Mouse (Mus musculus): ENCODE measurements at regions not wholly inside any gene's neighbourhood (a gene's known extent, or its start where the extent isn't known, plus 50 kb on each side); places are given as distances from the start of the nearest gene placed in this dataset.

DNA sequence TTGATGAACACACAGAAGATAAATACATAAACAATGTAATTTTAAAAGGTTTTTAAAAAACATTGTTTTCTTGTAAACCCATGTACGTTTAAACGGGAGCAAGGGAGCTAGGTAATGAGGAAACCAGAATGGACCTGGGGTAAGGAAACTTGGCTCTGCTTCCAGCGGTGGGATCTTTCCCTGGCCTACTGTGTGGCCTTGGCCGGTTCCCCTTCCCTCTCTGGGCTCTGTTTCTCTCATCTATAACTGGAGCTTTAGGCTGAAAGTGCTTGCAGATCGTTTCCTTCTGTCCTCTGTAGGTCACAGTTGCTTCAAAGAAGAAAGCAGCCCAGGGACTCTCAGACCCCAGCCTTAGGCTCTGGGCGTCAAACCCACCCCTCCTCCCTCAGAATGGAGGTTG, 285.1 kb upstream of the Zmiz1 start:
- no peak for DNase-seq (ENCODE audit: low read depth, low spot score)

DNA sequence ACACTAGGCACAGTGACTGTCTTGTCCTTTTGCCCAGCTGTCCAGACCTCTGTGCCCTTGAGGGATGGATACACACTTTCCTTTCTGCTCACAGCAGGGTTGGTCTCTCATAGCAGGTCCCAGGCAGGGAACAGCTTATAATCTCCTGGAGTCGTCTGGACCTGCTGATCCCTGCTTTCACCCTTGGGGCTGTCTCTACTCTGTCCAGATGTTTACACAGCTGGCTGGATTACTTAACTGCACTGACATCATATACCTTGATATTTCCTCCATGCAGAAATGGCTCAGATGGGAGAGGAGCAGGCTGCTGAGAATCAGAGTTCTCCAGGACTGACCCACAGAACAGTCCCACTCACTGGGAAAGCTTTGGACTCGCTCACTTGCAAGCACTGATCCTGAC, 284.6 kb upstream of the Zmiz1 start:
- DNase-seq (ENCODE audit: low read depth, low spot score), result no peak

DNA sequence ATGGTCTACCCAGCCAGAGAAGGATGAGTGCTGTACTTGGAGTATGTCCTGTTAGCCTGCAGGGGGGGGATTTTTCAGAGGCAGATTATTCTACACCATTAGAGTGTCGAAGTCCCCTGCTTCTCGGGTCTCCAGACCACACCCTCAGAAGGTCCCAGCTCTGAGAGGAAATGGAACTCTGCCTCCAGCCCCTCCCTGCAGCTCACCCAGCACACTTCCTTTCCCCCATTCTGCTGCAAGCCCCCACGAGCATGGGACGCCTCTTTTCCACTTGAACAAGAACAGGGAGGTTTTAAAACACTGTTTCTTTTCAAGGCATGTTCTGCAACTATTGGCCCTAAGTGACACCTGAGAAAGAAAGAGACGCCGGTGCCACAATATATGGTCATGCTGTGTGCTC, 282.8 kb upstream of the Zmiz1 start:
- no peak for DNase-seq (ENCODE audit: low read depth, low spot score)

DNA sequence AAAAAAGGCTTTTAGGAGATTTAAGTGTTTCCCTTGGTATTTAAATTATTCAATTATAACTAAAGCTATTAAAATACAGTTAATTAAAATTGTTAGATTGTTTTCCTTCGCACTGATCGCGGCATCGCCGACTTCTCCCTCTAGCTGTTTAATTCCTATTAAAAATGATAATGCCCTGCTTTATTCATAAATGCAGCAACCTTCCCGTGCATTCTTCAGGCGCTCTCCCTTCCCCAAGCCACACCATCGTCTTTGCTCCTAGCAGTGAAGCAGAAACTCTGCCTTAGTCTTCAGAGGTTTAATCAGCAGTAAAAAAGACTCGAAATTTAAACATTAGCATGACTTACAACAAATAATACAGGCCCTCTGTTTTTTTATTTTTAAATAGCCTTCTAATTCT, 278.9 kb upstream of the Zmiz1 start:
- DNase-seq (ENCODE audit: low read depth, low spot score), result no peak

DNA sequence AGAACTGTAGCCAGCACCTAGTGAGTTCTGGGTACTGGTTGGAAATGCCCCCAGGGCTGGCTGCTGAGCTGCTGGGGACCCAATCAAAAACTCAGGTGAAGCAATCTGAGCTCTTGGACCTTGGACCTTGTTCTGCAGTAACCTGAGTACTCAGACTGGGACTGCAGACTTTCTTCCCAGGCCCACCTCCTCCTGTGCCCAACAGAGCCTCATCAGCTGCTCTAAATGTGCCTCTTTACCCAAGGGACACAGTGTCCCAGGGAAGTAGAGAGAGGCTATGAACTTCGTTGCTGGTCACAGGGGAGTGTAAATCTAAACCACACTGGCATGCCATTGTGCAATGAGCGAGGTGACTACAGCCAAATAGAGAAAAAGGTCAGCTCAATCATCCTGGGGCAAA, 277.6 kb upstream of the Zmiz1 start:
- DNase-seq (ENCODE audit: low read depth, low spot score), result no peak

DNA sequence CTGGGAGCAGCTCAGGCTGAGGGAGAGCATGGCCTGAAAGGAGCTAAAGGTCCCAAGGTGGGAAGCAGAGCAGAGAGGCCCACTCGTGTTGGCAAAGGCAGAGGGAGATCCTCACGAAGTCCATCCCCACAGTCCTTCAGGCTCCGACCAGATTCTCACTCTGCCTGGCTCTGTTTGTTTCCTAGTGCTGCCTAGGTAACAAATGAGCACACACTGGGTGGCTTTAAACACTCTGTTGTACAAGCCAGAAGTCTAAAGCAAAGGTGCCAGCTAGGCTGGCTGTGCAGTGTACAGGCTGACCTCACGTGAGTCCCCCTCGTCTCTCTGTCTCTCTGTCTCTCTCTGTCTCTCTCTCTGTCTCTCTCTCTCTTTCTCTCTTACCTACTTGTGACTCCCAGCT, 274.9 kb upstream of the Zmiz1 start:
- no peak for DNase-seq (ENCODE audit: low read depth, low spot score)

DNA sequence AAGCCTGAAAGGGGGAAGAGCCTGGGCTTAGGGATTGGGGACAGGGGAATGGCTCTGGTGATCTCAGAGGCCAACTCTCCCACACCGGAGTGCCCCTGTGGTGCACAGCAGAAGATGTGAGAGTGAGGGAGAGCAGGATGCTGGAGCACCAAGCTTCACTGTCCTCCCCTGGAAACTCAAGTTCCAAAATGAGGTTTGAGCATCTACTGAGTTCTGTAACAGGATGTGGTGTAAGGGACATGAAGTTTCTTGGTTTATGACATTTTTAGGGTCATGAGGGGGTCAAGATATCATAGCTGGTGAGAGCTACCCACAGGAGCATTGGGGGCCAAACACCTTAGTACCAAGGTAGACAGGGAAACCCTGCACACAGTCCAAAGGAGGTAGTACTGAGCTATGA, 274.1 kb upstream of the Zmiz1 start:
- no peak for DNase-seq (ENCODE audit: low read depth, low spot score)

DNA sequence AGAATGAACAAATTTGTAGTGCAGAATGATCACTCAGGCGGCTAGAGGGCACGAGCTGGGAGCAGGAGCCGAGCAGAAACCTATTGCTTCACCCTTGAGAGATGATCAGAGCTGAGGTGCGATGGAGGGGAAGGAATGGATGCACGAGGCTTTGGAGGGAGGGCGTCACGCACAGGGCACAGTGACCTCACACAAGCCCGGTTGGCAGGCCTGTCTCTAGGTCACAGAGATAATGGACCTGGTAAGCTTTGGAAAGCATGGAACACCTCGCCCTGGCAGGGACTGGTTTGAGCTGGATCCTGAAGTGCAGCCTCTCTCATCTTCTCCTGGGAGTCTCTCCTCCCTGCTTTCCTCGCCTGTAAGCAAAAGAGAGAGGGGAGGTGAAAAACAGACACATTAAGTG, 273.4 kb upstream of the Zmiz1 start:
- DNase-seq (ENCODE audit: low read depth, low spot score), result no peak

DNA sequence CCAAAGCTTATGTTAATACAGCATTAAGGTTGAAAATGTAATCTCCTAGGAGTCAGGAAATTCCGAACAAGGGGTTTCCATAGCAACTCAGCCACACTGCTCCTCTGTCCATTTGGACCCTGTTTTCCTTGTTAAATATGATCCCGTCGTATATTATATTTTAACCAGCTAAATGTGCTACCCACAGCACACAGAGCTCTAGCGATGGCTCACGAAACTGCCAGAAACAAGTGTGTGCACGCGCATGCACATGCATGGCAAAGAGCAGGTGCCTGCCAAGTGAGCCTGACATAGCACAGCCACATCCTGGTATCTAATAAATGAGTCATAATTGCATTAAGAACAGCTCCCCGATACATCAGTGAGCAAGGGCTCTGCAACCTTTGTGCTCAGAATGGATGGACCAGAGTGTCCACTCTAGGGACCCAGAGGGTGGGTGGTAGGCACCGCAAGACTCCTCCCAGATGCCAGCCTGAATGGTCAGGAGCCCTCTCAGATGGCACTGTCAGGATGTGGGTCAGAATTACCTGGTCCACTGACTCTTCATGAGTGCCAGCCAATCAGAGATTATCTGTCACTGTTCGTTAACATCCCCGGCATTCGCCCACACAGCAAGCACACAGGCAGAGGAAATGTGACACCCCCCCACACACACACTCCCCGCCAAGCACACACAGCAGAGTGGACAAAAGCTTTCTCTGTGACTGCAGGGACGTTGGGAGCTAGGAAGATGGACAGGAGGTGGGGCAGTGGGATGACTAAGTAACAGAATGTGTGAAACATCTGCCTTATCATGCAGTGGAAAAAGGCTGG, 272.8 kb upstream of the Zmiz1 start:
- DNase-seq (ENCODE audit: low read depth, low spot score), result no peak

DNA sequence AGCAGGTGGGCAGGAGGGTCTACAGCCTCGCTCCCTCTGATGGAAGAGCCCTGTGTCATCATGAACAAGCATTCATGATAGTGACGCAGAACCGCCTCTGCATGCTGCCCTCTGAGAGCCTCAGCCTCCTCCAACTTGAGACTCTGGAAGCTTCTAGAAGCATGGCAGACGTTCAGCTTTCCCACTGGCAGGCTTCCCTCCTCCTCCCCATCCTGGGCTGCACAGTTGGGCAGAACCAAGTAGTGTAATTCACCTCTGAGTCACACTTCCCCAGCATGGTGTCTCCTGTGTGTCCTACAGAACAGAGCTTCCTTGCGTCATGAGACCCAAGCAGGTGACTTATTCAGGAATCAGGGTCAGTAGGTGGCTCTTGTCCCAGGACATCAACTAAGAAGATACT, 271.3 kb upstream of the Zmiz1 start:
- no peak for DNase-seq (ENCODE audit: low read depth, low spot score)

DNA sequence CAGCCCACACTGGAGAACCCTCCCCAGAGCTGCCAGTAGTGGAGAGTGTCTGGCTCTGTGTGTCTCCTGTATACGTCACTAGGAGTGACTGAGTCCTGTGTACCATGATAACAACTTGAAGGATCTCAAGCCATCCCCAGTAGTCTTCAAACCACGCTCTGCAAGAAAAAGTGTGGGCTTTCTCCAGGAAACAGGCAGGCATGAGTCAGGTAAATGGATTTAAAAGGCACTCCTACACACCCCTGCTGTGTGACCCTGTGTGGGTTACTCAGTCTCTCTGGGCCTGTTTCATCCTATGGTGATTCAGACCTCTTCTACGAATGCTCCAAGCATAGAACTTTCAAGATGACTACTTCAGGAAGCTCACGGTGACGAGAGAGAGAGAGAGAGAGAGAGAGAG, 269.7 kb upstream of the Zmiz1 start:
- DNase-seq (ENCODE audit: low read depth, low spot score), result no peak

DNA sequence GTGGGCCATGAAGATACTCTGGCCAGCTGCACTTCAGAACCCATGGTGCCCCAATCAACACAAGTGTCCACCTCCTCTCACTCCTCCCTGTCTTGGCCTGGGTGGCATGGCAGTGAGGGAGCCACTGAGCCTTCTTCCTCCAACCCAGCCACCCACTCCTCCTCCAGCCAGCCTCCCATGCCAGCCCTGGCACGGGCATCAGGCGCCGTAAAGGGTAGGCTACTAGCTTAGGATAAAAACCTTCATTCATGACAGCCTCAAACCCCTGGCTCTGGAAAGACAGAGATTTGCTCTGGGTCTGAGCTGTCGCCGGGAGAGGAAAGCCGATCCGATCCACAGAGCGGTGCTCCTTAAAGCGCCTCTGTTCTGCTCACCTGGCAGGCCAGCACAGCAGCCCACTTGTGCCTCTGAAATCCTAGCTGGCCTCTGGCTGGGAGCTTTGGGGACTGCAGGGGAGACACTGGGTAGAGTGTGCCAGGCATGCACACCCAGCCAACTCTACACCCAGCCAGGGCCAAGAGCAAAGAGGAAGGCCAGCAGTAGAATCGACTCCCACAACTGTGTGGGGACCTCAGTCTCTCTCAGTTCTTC, 268.2 kb upstream of the Zmiz1 start:
- DNase-seq (ENCODE audit: low read depth, low spot score), result no peak

DNA sequence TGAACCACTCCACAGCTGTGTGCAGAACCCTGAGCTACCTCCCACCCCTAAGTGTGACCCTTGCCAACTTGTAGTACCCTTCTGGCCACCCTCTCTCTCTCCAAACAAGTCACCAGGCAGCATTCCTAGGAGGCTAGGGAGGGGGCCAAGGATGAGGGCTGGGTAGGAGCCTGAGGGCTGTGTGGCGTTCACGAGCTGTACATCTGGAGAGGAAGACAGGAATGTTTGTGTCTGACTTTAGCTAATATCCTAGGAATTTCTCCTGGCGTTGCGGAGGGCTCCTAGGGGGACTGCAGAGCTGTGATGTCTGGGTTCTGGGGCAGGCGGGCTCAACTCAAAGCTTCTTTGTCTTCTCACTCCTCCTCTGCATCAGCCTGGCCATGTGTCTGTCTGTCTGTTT, 262.2 kb upstream of the Zmiz1 start:
- DNase-seq (ENCODE audit: low read depth, low spot score), result no peak

DNA sequence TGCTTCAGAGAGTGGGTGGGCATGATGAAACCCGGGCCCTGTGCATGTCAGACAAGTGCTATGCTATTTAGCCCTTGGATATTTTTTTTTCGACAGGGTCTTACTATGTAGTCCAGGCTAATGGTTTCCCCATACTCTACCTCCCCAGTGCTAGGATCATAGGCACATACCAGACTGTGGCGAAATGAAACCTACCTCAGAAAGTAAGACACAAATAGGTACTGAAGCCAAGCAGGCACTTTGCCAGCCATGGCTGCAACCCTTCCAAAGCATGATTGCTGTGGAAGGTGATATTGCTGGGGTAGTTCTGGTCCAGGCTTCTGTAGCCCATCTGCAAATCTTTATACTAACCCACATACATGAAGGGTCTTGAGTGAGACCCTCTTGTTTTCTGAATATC, 259.1 kb upstream of the Zmiz1 start:
- DNase-seq (ENCODE audit: low read depth, low spot score), result no peak

DNA sequence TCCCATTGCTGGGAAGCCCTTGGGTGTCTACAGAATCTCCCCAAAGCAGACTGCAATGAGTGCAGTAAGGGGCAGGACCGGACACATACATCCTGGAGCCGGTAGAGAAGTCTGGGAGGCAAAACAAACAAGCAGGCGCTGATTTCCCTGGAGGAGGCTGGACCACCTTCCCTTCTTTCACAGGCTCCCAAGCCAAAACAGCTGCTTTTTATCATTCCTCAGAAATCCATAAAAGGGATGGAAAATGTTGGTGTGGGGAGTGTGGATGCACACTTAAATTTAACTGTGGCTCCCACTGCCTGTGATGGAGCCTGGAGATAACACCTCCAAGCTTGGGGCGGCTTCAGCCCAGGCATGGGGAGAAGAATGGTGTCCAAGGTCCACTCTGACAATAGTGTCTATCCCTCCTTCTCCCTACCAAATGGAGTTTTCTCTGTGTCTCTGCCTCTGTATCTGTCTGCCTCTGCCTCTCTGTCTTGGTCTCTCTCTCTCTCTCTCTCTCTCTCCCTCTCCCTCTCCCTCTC, 258.3 kb upstream of the Zmiz1 start:
- no peak for DNase-seq (ENCODE audit: low read depth, low spot score)

DNA sequence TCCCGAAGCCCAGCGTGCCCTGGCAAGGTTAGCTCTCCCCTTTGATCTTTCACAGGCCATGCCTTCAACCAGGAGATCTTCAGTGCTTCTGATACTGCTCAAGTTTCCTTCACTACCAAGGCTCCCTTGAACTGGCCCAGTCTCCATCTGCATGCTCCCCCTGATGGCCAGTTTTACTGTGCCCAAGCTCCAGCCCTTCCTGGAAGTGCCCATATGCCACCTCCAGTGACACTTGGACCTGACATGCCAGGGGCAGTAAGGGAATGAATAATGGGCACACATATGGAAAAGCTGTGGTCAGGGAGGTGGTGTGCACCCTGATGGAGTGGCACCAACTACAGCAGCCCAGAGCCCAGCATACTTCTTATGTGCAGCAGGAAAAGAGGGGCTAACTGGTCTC, 256.7 kb upstream of the Zmiz1 start:
- DNase-seq (ENCODE audit: low read depth, low spot score), result no peak

DNA sequence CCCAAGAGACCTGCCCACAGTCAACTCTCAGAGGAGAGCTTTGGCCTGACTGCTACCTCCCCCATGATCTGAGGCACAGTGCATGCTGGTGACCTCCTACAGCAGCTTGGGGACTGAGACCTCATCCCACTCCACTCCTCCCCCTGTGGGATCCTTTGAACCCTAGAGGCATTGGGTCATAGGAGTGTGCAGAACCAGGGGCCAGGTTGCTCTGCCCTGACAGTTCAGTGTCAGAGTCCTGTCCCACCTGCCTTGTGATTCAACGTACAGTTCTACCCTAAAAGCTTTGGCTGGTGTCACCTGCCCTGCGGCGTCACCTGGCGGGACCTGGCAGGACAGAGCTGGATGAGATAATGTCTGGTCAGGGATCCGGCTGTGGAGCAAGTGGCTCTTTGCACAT, 254.9 kb upstream of the Zmiz1 start:
- no peak for DNase-seq (ENCODE audit: low read depth, low spot score)

DNA sequence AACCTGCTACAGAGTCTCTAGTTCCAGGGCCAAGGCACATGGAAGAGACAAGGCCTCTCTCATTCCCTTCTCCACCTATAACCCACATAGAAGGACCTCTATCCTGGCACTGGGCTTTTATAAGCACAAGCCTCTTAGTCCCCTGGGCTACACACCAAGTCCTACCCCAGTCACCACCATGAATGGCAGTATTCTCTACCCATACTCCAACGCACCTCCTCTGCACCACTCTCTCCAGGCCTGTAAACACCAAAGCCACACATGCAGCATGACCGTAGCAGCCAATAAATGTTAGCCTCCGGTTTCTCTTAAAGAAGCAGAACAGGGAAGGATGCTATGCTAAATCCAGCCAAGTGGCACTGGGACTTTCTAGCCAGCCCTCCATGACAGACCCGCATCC, 252.1 kb upstream of the Zmiz1 start:
- DNase-seq (ENCODE audit: low read depth, low spot score), result no peak

DNA sequence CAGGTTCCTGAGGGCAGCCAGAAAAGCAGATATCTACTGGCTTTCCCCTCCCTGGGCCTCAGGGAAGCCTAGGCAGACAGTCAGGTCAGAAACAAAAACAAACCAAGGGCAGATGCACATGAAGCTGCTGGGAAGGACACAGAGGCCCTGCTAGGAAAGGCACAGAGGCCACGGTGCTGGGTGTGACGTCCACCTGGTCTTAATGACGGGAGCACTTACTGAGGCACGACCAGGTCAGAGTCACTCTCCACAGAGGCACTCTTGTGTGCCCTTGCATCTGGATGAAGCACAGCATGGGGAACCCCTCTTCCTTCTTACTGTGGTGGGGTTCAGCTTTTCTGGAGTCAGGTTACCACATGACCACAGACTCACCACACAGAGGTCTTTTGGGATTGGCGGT, 251.6 kb upstream of the Zmiz1 start:
- DNase-seq (ENCODE audit: low read depth, low spot score), result no peak

DNA sequence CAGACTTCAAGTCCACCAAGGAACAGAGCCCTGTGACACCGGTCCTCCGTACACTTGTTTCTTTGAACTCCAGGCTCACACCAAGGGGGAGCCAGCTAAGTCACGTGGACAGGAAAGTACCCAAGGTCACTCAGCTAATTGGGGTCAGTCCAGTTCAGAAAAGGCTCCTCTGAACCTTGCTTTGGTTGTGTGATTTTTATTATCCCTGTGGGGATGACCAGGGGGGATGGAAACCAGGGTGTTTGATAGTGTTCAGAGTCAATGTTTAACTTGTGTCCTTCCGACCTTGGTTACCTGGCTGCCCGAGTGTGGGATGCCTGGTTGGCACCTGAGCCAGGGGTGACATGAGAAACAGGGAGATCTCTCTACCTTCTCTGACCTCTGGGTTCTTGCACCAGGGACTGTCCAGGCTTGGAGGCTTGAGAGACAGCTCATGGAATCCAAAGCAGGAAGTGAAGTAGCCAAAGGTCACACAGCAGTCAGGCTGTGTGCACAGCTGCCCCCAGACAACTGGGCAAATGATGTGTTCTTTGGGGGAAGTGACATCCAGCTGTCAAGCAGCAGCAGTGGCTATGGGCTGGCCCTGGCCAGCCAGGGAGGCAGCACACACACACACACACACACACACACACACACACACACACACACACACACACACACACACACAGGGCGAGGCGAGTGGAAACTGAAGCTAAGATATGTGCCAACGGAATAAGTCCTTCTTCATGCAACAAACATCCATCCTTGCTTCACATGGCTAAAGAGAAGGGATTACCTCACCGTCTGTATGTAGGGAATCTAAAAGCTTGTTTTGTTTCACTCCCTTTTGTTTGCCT, 250.5 kb upstream of the Zmiz1 start:
- no peak for DNase-seq (ENCODE audit: low read depth, low spot score)

DNA sequence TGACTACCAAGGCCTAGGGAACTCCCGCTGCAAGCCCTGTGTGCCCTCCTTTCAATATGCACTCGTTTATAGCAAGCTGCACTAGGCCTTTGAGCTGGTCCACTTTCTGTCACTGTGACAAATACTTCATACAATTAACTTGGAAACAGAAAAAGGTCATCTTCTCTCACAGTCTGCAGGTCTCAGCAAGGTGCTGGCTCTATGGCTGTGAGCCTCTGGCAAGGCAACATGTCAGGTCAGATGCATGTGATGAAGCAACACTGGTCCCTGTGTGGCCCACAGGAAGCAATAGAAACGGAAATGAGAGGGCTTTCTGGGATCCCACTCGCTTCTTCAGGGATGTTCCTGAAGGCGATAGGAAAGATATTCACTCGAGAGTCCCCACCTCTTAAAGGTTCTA, 245.9 kb upstream of the Zmiz1 start:
- DNase-seq (ENCODE audit: low read depth, low spot score), result no peak

DNA sequence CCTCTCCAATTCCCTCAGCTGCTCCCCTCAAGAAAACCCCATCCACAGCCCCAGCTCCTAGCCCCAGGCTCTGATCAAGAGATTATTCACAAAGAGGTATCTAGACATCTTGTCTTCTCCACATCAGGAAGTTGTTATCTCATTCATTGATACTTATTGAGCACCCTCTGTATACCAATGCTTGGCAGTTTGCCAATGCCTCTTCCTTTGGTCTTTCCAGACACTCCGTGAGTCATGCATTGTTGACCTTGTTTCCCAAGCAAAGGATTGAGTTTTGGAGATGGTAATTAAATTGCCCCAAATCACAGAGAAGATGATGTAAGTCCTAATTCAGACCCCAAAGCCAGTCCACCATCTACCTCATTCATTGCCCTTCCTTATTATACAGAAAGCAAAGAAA, 235.9 kb upstream of the Zmiz1 start:
- no peak for DNase-seq (ENCODE audit: low read depth, low spot score)

DNA sequence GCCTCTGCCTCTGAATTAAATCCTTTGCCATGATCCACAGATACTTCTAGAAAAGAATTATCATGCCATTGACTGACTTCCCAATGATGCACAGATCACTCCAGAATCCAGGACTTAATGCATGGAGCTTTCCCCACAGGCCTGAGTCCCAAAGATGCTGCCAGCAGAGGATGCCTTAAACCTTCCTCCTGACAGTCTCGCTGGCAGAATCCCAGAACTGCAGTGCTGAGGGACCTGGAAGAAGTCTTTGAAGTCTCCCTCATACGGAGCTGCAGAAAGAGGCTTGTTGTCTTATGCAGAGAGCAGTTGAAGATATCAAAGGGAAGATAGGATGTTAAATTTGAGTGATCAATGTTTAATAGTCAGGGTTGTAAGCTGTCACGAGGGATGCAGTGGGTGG, 233.8 kb upstream of the Zmiz1 start:
- no peak for DNase-seq (ENCODE audit: low read depth, low spot score)
